Mouse (Mus musculus) Patski (cell line): ENCODE measurements around the gene Ly6g6c. TPM values are rescaled to one million over a fixed set of nuclear protein-coding genes. Genes with fewer than 3 reads are reported as not detected.

Experiments
- ATAC-seq: fragments of 100-300 bp; one replicate; pipeline ENCODE4 v1.8.0; 2021
- CTCF ChIA-PET: fragments of 350-600 bp; sonication (Branson Sonifier 250); formaldehyde crosslinking; loops from one replicate; lab custom pipeline; 2022; ENCODE audit warnings: inconsistent platforms; lab: Charles Lee
- POLR2A ChIA-PET: fragments of 350-600 bp; sonication (Branson Sonifier 250); formaldehyde crosslinking; loops from one replicate; lab custom pipeline; 2022; ENCODE audit warnings: antibody characterized with exemption, inconsistent platforms; lab: Charles Lee
- DNase-seq: peaks from one replicate; pipeline ENCODE4 v3.0.0-alpha.2; 2011; ENCODE audit warnings: low read depth, low spot score
- H3K27me3 ChIP-seq: fragments of 371-371 bp; one replicate; pipeline ENCODE4 v1.5.1; 2021
- CTCF ChIP-seq: fragments of 100-300 bp; IDR thresholded peaks from one replicate; pipeline ENCODE4 v1.5.1; 2021
- in situ Hi-C: fragments of 300-500 bp; cut with MboI; formaldehyde crosslinking; loops from 3 replicates; pipeline ENCODE4 v1.11.1; 2018; ENCODE audit warnings: low pct_unique_long_range_greater_than_20kb, mixed read lengths
- polyA plus RNA-seq: library from polyadenylated mRNA; unstranded; gene quantifications from one replicate; pipeline ENCODE4 v1.2.3, GENCODE M21; 2021

Ly6g6c gene
- polyA plus RNA-seq = not detected

GRCm38 (mm10) chr17:35064951-35065947 lies at the start of gene Ly6g6c:
Gene Ly6g6c, plus strand, starts transcription at chr17:35065388.
- CTCF ChIA-PET = interaction anchor here (1.4 kb wide), 1 partner anchor 11 kb away, joined by 4 read pairs; the partner anchor contains the start of gene Ly6g6e
- no peak for TF ChIP-seq CTCF
- no peak for ATAC-seq
- no peaks in the 10 kb centered on the region for H3K27me3 ChIP-seq
- POLR2A ChIA-PET = no interaction called here
- in situ Hi-C loops = loop anchor here (5.0 kb wide), 1 partner anchor 43 kb away; no protein-coding TSS in a partner anchor
- no peak for DNase-seq

GRCm38 (mm10) chr17:35016376-35016775 lies 48.8 kb upstream of the Ly6g6c start, which contains the start of gene Vwa7:
Gene Vwa7, plus strand, starts transcription at chr17:35016579.
- in situ Hi-C loops = loop anchor here (10.0 kb wide), 1 partner anchor 218 kb away; the partner anchor contains the start of genes Atp6v1g2 and Nfkbil1
- ATAC-seq (no peak), DNase-seq (no peak)
- POLR2A ChIA-PET = interaction anchor here (1.5 kb wide), 1 partner anchor 94 kb away, joined by 4 read pairs; no protein-coding TSS in a partner anchor
- no peaks in the 10 kb centered on the region for H3K27me3 ChIP-seq
- TF ChIP-seq CTCF = no peak
- CTCF ChIA-PET = no interaction called here

GRCm38 (mm10) chr17:35016791-35017705 lies 48.1 kb upstream of the Ly6g6c start:
- ATAC-seq = no peak
- POLR2A ChIA-PET = interaction anchor here (1.5 kb wide), 1 partner anchor 94 kb away, joined by 4 read pairs; no protein-coding TSS in a partner anchor

GRCm38 (mm10) chr17:35017706-35018030 lies 47.5 kb upstream of the Ly6g6c start:
- POLR2A ChIA-PET = interaction anchor here (1.0 to 1.5 kb wide), 3 partner anchors 17 to 103 kb away, joined by 3 to 4 read pairs (median 3); partner anchors contain the start of gene Gpank1
- DNase-seq (no peak), ATAC-seq (no peak)
- TF ChIP-seq CTCF = no peak
- in situ Hi-C loops = loop anchor here (10.0 kb wide), 1 partner anchor 217 kb away; the partner anchor contains the start of genes Atp6v1g2 and Nfkbil1
- CTCF ChIA-PET = interaction anchor here (1.4 kb wide), 1 partner anchor 89 kb away, joined by 4 read pairs; no protein-coding TSS in a partner anchor
- H3K27me3 ChIP-seq = no peaks in the 10 kb centered on the region

More at GRCm38 (mm10) chr17:35016791-35017705, 48.1 kb upstream of the Ly6g6c start:
- in situ Hi-C loops = loop anchor here (10.0 kb wide), 1 partner anchor 218 kb away; the partner anchor contains the start of genes Atp6v1g2 and Nfkbil1
- no peak for DNase-seq
- no peaks in the 10 kb centered on the region for H3K27me3 ChIP-seq
- CTCF ChIA-PET = interaction anchor here (1.4 kb wide), 1 partner anchor 89 kb away, joined by 4 read pairs; no protein-coding TSS in a partner anchor
- TF ChIP-seq CTCF = no peak

- H3K27me3 ChIP-seq = no peaks in the 10 kb centered on the region
- in situ Hi-C loops = loop anchor here (10.0 kb wide), 1 partner anchor 217 kb away; the partner anchor contains the start of genes Atp6v1g2 and Nfkbil1
- ChIA-PET CTCF (interaction anchor here (1.4 kb wide), 1 partner anchor 88 kb away, joined by 4 read pairs; no protein-coding TSS in a partner anchor), POLR2A (interaction anchor here (1.0 to 1.6 kb wide), 3 partner anchors 18 to 103 kb away, joined by 3 read pairs; partner anchors contain the start of gene Gpank1)
- TF ChIP-seq CTCF = no peak
- ATAC-seq (no peak), DNase-seq (no peak)
These were observed 47.0 kb upstream of the Ly6g6c start for GRCm38 (mm10) chr17:35018171-35018570.

GRCm38 (mm10) chr17:35019894-35020293 lies 45.3 kb upstream of the Ly6g6c start:
- CTCF ChIA-PET = interaction anchor here (0.9 to 2.0 kb wide), 4 partner anchors 8 to 87 kb away, joined by 3 to 8 read pairs (median 3); partner anchors contain the start of gene Sapcd1
- ATAC-seq = no peak
- H3K27me3 ChIP-seq = no peaks in the 10 kb centered on the region
- DNase-seq = no peak
- TF ChIP-seq CTCF = no peak
- in situ Hi-C loops = loop anchor here (5.0 to 10.0 kb wide), 3 partner anchors 42 to 215 kb away; partner anchors contain the start of genes Atp6v1g2 and Nfkbil1
- POLR2A ChIA-PET = interaction anchor here (2.2 kb wide), 1 partner anchor 39 kb away, joined by 9 read pairs; the partner anchor contains the start of gene Ddah2

GRCm38 (mm10) chr17:35020551-35020950 lies 44.6 kb upstream of the Ly6g6c start:
- TF ChIP-seq CTCF = no peak
- POLR2A ChIA-PET = interaction anchor here (2.1 to 2.2 kb wide), 2 partner anchors 31 to 39 kb away, joined by 9 read pairs; partner anchors contain the start of gene Ddah2
- no peak for ATAC-seq
- in situ Hi-C loops = loop anchor here (5.0 kb wide), 2 partner anchors 42 to 92 kb away; no protein-coding TSS in a partner anchor
- no peaks in the 10 kb centered on the region for H3K27me3 ChIP-seq
- CTCF ChIA-PET = interaction anchor here (0.7 to 2.7 kb wide), 14 partner anchors 15 to 87 kb away, joined by 3 to 12 read pairs (median 4); partner anchors contain the start of genes Clic1, Ly6g6e and Ly6g6f
- DNase-seq = no peak

- no peak for ATAC-seq
These were observed 43.9 kb upstream of the Ly6g6c start for GRCm38 (mm10) chr17:35021163-35021808.

More at GRCm38 (mm10) chr17:35021163-35021808, 43.9 kb upstream of the Ly6g6c start:
- no peak for DNase-seq
- H3K27me3 ChIP-seq = no peaks in the 10 kb centered on the region
- ChIA-PET CTCF (interaction anchor here (0.7 to 2.7 kb wide), 19 partner anchors 14 to 100 kb away, joined by 3 to 12 read pairs (median 4); partner anchors contain the start of genes Clic1, Gpank1, Ly6g6e and Ly6g6f), POLR2A (interaction anchor here (0.6 to 2.2 kb wide), 7 partner anchors 25 to 100 kb away, joined by 3 to 9 read pairs (median 3); partner anchors contain the start of genes Clic1, Ddah2 and Gpank1)
- in situ Hi-C loops = loop anchor here (5.0 kb wide), 2 partner anchors 41 to 91 kb away; no protein-coding TSS in a partner anchor
- no peak for TF ChIP-seq CTCF
